Mouse (Mus musculus) lung, embryonic 15.5 days (tissue): ENCODE data around the gene Vpreb3. TPM values are rescaled to one million over a fixed set of nuclear protein-coding genes. Genes with fewer than 3 reads are reported as not detected.

Experiments used
- ATAC-seq: fragments of 200-750 bp; cut with Nextera tagmentation; 2 replicates; pipeline ENCODE4 v1.8.0; 2017; ENCODE audit warnings: moderate number of reproducible peaks, borderline replicate concordance; ENCODE audit not compliant: low FRiP score, low TSS enrichment; ENCODE audit errors: extremely low read depth
- H3K27ac ChIP-seq: fragments of 300-500 bp; sonication (generic); 2 replicates; pipeline ENCODE4 v1.5.1; 2015; ENCODE audit warnings: moderate library complexity, mild to moderate bottlenecking, inconsistent platforms
- H3K27me3 ChIP-seq: fragments of 300-500 bp; sonication (generic); 2 replicates; pipeline ENCODE4 v1.6.1; 2015; ENCODE audit warnings: inconsistent platforms
- H3K36me3 ChIP-seq: fragments of 300-500 bp; sonication (generic); 2 replicates; pipeline ENCODE4 v1.6.1; 2015; ENCODE audit warnings: inconsistent platforms
- H3K4me1 ChIP-seq: fragments of 300-500 bp; sonication (generic); 2 replicates; pipeline ENCODE4 v1.6.1; 2015; ENCODE audit warnings: inconsistent platforms
- H3K4me2 ChIP-seq: fragments of 300-500 bp; sonication (generic); 2 replicates; pipeline ENCODE4 v1.6.1; 2015; ENCODE audit warnings: inconsistent platforms, mild to moderate bottlenecking, moderate library complexity
- H3K4me3 ChIP-seq: fragments of 300-500 bp; sonication (generic); 2 replicates; pipeline ENCODE4 v1.5.1; 2015; ENCODE audit warnings: mild to moderate bottlenecking, inconsistent platforms
- H3K9ac ChIP-seq: fragments of 300-500 bp; sonication (generic); 2 replicates; pipeline ENCODE4 v1.6.1; 2015; ENCODE audit warnings: inconsistent platforms
- H3K9me3 ChIP-seq: fragments of 300-500 bp; sonication (generic); 2 replicates; pipeline ENCODE4 v1.6.1; 2016; ENCODE audit warnings: inconsistent platforms
- WGBS: fragments of 180-500 bp; shearing (Covaris S2); methylation state at CpG from one replicate; pipeline ENCODE4 v1.1.7; 2015; 5-methylcytosine and 5-hydroxymethylcytosine counted together
- polyA plus RNA-seq: library from polyadenylated mRNA; unstranded; fragments of >200 nt; fragmentation: Nextera tagmentation; extraction: Ambion mirVana; gene quantifications from 2 replicates; pipeline ENCODE4 v1.2.1, GENCODE M21; 2015

The Vpreb3 gene
- polyA plus RNA-seq, 1 experiment from 2014 or later: 0.95 TPM

DNA sequence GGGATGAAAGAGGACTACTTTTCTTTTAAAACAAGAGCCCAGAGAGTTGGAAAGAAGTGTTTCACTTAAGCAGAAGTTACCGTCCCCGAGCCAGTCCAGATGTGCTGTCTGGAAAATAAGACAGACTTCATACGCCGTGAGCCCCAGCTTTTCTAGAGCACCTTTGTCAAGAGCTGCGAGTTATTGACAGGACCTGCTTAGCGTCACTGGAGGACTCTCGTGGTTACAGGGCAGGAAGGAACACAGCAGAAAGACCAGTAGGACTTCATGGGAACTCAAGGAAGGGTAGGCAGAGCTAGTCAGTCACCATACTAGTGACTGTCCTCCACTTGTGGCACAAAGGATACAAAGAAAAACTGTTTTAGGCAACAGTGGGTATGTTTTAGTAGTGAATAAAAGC, 27.3 kb upstream of the Vpreb3 start:
- Histone ChIP-seq H3K27ac (no peak overlapping the region), H3K9ac (no peak overlapping the region), H3K4me3 (no peak overlapping the region), H3K4me1 (peaks cover 25% of the 10 kb centered on the region), H3K36me3 (peaks cover 58% of the 10 kb centered on the region), H3K4me2 (no peak overlapping the region), H3K27me3 (no peaks in the 10 kb centered on the region), H3K9me3 (no peaks in the 10 kb centered on the region)
- WGBS: 74% methylated on average over 7 of the region's 7 CpGs
- no peak for ATAC-seq

DNA sequence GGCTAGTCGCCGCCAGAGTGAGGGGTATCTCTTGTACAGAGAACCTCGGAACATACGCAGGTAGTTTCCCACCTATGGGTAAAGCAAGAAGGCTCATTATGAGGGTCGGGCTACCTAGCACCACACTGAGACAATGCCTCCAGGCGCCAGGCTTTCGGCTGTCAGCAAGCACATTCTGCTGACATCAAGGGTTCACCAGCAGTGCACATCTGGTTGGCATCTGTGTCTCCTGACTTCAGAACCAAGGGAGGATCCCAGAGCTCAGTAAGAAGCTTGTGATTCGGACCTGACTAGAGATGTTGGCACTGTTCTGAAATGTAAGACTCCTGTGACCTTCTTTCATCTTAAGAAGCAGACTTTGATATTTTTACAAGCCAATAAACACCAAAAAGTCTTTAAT, 26.0 kb upstream of the Vpreb3 start:
- WGBS: 74% methylated on average over 8 of the region's 8 CpGs
- ATAC-seq: no peak

DNA sequence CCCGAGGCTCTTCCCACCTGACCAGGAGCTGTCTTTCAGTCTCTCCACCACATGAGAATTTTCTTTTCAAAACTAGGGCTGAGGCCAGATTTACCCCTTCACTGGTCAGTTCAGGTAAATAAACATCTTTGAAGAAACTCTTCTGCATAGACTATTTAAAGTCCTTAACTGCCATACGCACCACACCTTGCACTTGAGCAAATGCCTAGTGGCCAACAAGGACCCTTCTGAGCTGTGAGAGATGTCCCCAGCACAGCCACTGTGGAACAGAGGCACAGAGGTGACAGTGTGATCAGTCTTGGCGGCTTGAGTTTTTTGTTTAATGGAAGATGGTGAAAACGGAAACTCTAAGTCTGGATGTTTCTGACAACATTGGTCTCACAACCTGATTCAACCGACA, 23.8 kb upstream of the Vpreb3 start:
- peaks cover 39% of the 10 kb centered on the region for H3K4me1 ChIP-seq
- no peaks in the 10 kb centered on the region for H3K9me3 ChIP-seq
- H3K4me3 ChIP-seq: no peak overlapping the region
- no peak overlapping the region for H3K27ac ChIP-seq
- no peak for ATAC-seq
- WGBS: 66% methylated on average over 5 of the region's 5 CpGs
- H3K4me2 ChIP-seq: no peak overlapping the region; the same call in 1 of the 2 replicates
- H3K36me3 ChIP-seq: peaks cover 40% of the 10 kb centered on the region
- H3K27me3 ChIP-seq: no peaks in the 10 kb centered on the region
- no peak overlapping the region for H3K9ac ChIP-seq

More for the DNA sequence above, 26.0 kb upstream of the Vpreb3 start:
- H3K9me3 ChIP-seq: no peaks in the 10 kb centered on the region
- H3K27me3 ChIP-seq: no peaks in the 10 kb centered on the region
- peaks cover 28% of the 10 kb centered on the region for H3K4me1 ChIP-seq
- no peak overlapping the region for H3K27ac ChIP-seq
- H3K36me3 ChIP-seq: peaks cover 48% of the 10 kb centered on the region
- no peak overlapping the region for H3K9ac ChIP-seq
- H3K4me3 ChIP-seq: no peak overlapping the region
- no peak overlapping the region for H3K4me2 ChIP-seq

DNA sequence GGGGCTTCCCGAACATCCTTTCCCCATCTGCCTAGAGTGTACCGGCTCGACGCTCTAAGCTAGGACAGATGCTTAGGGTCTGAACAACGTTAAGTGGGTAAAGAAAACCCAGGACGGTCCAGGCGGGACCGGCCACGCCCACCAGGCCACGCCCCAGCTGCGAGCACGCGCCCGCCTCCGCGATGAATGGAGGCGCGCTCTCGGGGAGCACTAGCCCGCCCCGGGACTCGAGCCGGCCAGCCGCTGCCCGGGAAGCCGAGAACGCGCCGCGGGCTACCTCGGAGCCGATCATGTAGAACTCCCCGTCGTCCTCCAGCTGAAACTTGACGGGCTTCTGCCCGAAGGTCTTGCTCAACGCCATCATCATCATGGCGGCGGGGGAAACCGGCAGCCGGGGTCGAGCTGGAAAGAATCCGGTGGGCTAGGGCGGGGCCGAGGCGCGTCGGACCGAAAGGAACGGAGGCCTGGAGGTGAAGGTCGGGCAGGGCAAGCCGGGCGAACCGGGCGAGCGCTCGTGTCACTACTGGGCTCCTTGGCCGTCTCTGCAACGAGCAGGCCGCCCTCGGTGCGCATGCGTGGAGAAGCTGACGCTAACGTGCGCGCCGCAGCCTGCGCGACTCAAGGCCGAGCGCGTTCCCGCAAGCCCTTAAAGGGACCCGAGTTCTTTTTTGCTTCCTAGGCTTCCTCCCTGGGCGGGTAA, 21.7 kb upstream of the Vpreb3 start, which contains the start of gene Smarcb1:
TSS of gene Smarcb1 (minus strand) at position 592 of the 700 bp plus-strand sequence.
- Histone ChIP-seq H3K27ac (peak within 1 kb of the TSS; percentile 93), H3K4me2 (peak within 1 kb of the TSS; percentile 80), H3K4me1 (peaks cover 39% of the 10 kb centered on the region), H3K4me3 (peak within 1 kb of the TSS; percentile 96), H3K9me3 (no peaks in the 10 kb centered on the region), H3K27me3 (no peaks in the 10 kb centered on the region), H3K9ac (peak within 1 kb of the TSS; percentile 93), H3K36me3 (peaks cover 35% of the 10 kb centered on the region)
- under 1% methylated on average over 76 of the region's 76 CpGs for WGBS
- peak; percentile 89 for ATAC-seq

DNA sequence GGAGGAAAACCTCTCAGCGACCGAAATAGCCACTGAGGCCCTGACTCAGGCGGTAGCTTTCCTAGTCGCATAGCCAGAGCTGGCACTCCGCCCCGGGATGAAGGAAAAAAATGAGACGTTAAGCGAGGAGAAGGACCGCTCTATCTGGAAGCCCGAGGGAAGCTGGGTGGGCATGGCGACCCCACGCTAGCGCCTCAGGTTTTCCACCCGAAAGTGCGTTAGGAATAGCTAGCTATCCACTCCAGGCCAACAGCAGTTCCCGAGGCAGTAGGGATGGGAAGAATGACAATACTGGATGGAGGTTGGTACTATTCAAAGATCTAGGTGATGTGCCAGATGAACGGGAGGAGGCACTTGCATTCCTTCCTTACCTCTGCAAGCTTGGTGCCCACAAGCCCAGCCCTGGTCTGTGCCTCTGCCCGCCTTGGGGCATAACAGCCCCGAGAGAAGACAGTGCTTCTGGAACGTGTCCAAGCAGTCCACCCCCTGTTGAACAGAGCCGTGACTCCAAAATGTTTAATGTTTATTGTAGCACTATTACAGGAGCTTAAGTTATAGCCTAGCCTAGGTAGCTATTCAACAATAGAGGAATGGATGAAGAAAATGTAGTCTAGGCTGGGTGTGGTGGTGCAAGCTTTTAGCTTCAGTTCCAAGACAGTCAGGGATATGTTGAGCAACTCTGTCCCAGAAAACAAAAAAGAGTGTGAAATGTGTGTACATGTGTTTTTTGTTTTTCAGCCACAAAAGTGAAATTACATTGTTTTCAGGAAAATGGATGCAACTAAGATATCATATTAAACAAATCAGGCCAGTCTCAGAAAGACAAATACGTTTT, 20.9 kb upstream of the Vpreb3 start:
- no peaks in the 10 kb centered on the region for H3K9me3 ChIP-seq

DNA sequence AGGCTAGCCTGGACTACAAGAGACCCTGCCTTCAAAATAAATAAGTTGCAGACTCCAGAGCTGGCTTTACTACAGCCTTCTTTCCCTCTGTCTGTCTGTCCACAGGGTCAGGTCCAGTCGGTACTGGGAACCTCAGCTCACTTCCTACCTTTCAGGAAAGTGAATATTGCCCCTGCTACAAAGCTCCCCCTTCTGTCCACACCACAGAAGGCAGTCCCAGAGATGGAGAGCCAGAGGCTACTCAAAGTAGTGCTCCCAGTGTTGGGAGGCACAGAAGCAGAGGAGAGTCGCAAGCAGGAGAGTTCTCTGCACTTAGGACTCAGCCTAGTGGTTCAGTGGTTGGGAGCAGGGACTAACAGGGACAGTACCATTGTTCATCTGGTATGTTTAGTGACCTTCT, 18.5 kb upstream of the Vpreb3 start:
- Histone ChIP-seq H3K9me3 (no peaks in the 10 kb centered on the region), H3K27ac (no peak overlapping the region), H3K9ac (no peak overlapping the region), H3K36me3 (peaks cover 37% of the 10 kb centered on the region), H3K4me2 (no peak overlapping the region), H3K4me1 (peaks cover 26% of the 10 kb centered on the region), H3K4me3 (no peak overlapping the region), H3K27me3 (no peaks in the 10 kb centered on the region)
- WGBS: 52% methylated on average over 2 of the region's 2 CpGs
- no peak for ATAC-seq

More for the DNA sequence above, 20.9 kb upstream of the Vpreb3 start:
- Histone ChIP-seq H3K27ac (peak overlapping the region; percentile 93), H3K4me1 (peaks cover 39% of the 10 kb centered on the region), H3K4me3 (peak overlapping the region; percentile 96), H3K36me3 (peaks cover 36% of the 10 kb centered on the region), H3K9ac (peak overlapping the region; percentile 93), H3K27me3 (no peaks in the 10 kb centered on the region), H3K4me2 (peak overlapping the region; percentile 80)
- peak; percentile 10; the same call in 1 of the 2 replicates for ATAC-seq
- WGBS: 4% methylated on average over 22 of the region's 22 CpGs

DNA sequence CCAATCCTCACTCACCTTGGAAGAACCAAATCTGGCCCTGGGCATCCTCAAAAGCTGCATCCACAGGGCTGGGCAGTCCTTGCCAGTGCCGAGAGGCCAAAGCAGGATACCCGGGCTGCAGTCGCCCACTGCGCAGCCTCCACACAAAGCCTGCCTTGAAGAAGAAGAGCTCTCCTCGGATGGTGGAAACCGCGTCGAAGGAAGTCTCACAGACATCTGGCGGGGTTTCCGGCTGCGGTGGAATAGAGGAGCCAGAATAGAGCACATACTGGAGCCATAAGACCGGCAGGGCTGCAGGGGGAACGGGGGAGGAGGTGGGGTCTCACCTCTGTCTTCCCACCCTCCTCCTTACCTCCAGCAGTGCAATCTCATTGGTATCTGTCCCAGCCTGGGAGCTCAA, 16.5 kb upstream of the Vpreb3 start:
- WGBS: 64% methylated on average over 13 of the region's 13 CpGs
- Histone ChIP-seq H3K4me2 (no peak overlapping the region), H3K4me3 (no peak overlapping the region), H3K4me1 (peaks cover 29% of the 10 kb centered on the region), H3K27me3 (peaks cover 2% of the 10 kb centered on the region), H3K9me3 (no peaks in the 10 kb centered on the region), H3K27ac (no peak overlapping the region), H3K36me3 (peaks cover 37% of the 10 kb centered on the region), H3K9ac (no peak overlapping the region)
- no peak for ATAC-seq

DNA sequence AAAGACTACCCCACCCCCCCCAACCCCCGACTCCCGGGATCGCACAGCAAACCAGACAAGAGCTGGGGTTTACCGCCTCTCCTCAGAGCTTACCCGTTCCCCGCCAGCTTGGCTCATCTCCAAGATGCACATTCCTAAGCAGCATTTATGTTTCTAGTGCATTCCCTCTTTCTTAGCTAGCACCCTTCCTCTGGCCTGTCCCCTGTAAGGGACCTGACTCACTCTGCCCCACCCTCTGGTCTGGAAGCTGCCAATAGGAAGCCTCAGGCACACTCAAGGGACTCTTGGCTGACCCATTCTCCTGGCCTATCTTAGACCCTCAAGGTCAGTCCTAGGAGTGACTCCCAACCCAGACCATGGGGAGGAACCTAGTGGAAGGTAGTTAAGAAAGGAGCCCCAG, 12.6 kb upstream of the Vpreb3 start:
- peak; percentile 66 for ATAC-seq
- H3K27me3 ChIP-seq: peaks cover 13% of the 10 kb centered on the region
- peaks cover 35% of the 10 kb centered on the region for H3K4me1 ChIP-seq
- 0 out of 2 replicates have a peak overlapping the region, but pooled peaks have one; percentile 17 for H3K9ac ChIP-seq
- H3K4me2 ChIP-seq: peak overlapping the region; percentile 98
- WGBS: 2% methylated on average over 6 of the region's 6 CpGs
- H3K9me3 ChIP-seq: no peaks in the 10 kb centered on the region
- H3K27ac ChIP-seq: peak overlapping the region; percentile 89
- H3K4me3 ChIP-seq: peak overlapping the region; percentile 67
- H3K36me3 ChIP-seq: peaks cover 24% of the 10 kb centered on the region; the same call in 1 of the 2 replicates

DNA sequence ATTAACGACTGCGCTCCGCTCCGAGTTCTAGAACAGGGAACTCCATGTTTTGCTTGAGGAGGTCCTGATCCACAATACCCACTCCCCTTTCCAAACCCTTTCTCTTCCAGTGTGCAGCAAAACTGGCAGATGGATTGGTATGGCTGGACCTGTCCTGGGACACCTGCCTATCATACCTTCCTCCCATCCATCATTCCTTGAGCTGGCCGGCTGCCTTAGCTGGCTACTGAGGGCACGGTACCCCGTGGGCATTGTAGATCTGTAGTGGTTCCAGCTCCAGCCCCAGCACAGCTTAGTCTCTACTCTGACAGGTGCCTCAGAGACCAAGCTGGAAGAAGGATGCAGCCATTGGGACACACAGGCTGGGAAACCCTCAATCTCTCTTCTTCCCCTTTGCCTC, 11.5 kb upstream of the Vpreb3 start:
- Histone ChIP-seq H3K4me2 (peak overlapping the region; percentile 98), H3K4me1 (peaks cover 44% of the 10 kb centered on the region), H3K27me3 (peaks cover 24% of the 10 kb centered on the region), H3K4me3 (peak overlapping the region; percentile 67), H3K9ac (peak overlapping the region; percentile 87), H3K27ac (peak overlapping the region; percentile 89), H3K36me3 (peaks cover 18% of the 10 kb centered on the region; the same call in 1 of the 2 replicates), H3K9me3 (no peaks in the 10 kb centered on the region)
- 19% methylated on average over 7 of the region's 7 CpGs for WGBS
- no peak for ATAC-seq

DNA sequence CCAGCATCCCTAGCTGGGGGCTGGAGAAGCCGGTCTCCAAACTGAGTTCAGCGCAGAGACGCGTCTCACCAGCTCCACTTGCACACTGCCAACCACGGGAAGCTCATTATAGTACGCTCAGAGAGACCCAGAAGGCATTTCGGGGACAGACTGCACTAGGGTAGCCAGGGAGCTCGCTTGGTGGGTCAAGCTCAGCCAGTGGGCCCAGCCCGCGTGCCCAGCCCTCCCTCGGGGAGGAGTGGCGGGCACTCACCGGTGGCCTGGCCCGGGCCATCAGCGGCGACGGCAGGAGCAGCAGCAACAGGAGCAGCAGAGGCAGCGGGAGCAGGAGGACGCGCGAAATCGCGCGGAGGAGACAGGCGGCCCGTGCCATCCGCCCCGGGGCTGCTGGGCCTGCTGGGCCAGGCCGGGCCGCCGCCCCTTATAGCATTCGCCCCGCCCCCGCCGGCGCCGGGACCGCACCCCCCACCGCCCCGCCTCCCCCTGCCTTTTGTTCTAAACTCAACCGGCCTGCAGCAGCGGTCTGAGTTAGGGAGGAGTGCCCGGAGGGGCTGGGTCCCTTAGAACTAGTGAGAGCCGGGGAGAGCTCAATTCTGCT, 10.7 kb upstream of the Vpreb3 start:
- Histone ChIP-seq H3K36me3 (peaks cover 10% of the 10 kb centered on the region; the same call in 1 of the 2 replicates), H3K9ac (peak overlapping the region; percentile 87), H3K4me3 (peak overlapping the region; percentile 67), H3K9me3 (no peaks in the 10 kb centered on the region), H3K4me1 (peaks cover 50% of the 10 kb centered on the region), H3K4me2 (peak overlapping the region; percentile 98), H3K27me3 (peaks cover 32% of the 10 kb centered on the region), H3K27ac (peak overlapping the region; percentile 89)
- ATAC-seq: peak; percentile 55; the same call in 1 of the 2 replicates
- 1% methylated on average over 44 of the region's 44 CpGs for WGBS

DNA sequence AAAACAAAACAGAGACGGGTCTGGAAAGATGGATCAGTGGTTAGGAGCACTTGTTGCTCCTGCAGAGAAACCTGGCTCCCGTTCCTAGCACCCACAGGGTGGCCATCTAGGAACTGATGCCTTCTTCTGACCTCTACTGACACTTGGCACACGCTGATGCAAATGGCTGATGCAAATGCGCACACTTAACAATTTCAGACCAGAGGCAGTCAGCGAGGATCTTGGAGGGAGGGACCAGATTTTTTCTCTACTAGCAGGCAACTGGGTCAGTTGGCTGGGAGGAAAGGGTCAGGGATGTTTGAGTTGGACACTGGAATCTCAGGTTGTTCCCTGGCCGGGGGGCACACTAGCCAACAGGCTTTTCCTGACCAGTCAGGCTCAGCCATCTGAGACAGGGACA, 10.0 kb upstream of the Vpreb3 start, which contains the start of gene Chchd10:
TSS of gene Chchd10 (plus strand) at position 240 of the 400 bp plus-strand sequence.
- Histone ChIP-seq H3K27ac (peak within 1 kb of the TSS; percentile 89), H3K36me3 (peaks cover 2% of the 10 kb centered on the region; the same call in 1 of the 2 replicates), H3K9ac (peak within 1 kb of the TSS; percentile 87), H3K27me3 (peaks cover 37% of the 10 kb centered on the region), H3K4me3 (peak within 1 kb of the TSS; percentile 67), H3K9me3 (no peaks in the 10 kb centered on the region), H3K4me2 (peak within 1 kb of the TSS; percentile 98), H3K4me1 (peaks cover 53% of the 10 kb centered on the region)
- WGBS: 31% methylated on average over 6 of the region's 6 CpGs
- no peak for ATAC-seq
